Mouse (Mus musculus) neutrophil, adult 59 days (primary cell): ENCODE results near the gene Slc44a1. TPM values are rescaled to one million over a fixed set of nuclear protein-coding genes. Genes with fewer than 3 reads are reported as not detected.

ENCODE experiments used
- total RNA-seq, 2 experiments: library from RNA; stranded (reverse); gene quantifications; 1 replicate in 1 of 2; 2 replicates in 1 of 2; pipeline ENCODE4 v1.2.4; 2023

Gene Slc44a1
- 10 to 100 TPM; 37.3 to 40.2 TPM for total RNA-seq

DNA sequence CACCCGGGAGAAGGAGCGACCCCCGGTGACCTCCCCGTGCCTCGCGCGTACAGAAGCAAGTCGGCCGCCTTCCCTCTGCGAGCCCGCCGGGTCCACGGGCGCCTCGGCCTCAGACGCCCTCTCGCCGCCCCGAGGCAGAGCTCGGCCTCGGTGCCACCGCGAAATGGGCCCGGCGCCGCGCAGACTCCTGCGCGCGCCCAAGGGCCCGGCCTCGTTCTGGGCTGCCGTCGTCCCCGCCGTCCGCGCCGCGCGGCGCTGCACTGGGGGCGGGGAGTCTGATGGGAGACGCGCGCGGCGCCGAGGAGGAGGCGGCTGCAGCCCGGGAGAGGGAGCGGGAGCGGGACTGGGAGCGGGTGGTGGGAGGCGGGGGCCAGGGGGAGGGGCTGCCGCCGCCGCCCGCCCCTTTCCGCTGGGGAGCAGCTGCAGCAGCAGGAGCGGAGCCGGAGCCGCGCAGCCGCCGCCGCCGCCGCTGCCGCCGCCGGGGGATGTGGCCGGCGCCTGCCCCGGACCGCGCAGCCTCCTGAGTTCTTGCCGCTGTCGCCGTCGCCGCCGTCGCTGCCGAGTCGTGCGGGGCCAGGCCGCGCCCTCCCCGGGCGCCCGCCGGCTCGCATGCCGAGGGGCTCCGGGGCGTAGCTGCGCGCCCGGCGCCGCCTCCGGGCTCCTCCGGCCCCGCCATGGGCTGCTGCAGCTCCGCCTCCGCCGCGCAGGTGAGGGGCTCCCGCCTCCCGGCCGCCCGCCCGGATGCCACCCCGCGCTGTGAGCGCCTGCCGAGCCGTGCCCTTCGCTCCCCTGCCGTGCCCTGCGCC, at the start of gene Slc44a1:
Gene Slc44a1 (plus strand): TSS at position 404 of the 806 bp plus-strand sequence.

DNA sequence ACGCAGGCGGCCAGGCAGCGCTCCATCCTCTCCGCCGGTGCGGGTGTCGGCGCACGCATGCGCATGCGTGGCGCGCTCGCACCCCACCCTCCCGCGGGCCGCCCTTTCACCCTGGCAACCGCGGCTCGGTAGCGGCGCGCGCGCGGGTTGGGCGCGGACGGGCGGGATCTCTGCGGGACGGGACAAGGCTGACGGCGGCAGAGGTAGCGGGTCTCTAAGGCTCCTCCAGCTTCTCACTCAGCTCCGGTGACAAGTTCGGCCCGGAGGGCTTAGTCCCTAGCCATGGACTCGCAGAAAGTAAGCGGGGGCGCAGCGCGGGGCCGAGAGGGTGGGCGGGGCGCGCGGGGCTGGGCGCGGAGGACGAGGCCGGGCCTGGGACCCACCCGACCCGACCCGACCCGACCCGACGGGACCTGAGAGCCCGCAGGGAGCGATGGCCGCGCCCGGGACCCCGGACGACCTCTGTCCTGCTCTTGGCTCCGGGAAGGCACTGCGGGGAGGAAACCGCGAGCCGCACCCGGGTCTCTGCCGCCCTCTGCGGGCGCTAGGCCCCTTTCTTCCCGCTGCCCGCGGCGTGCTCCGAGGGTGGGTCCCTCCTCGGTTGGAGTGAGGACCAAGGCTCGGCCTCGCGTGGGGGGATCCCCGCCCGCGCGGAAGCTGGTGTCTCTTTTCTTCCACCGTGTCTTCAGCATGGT, 191.2 kb downstream of the Slc44a1 start, which contains the start of gene Fsd1l:
Gene Fsd1l (plus strand): TSS at position 156 of the 695 bp plus-strand sequence.

Other genes starting within 250 kb of the Slc44a1 start
- gene Fsd1l, start 191.1 kb downstream of the Slc44a1 start, total RNA-seq: 1 to 10 TPM; 2.1 TPM